Comparison of ENCODE assay signal across 8 mouse cellular contexts in genomic region chr2:31115091-31115942, GRCm38 (mm10). TPM values are rescaled to one million over a fixed set of nuclear protein-coding genes. Genes with fewer than 3 reads are reported as not detected.
DNase-seq lines count a peak whose midpoint lies in the region; ATAC-seq and TF ChIP-seq lines count a peak whose summit lies in the region.

No protein-coding gene starts in this region.

- H3K4me2 ChIP-seq in kidney, embryonic 14.5 days (replicated peaks; ENCODE audit: low read depth, low read length) = no peak overlapping the region
- no peak overlapping the region for H3K4me2 ChIP-seq in limb, embryonic 12.5 days
- no peak overlapping the region for H3K4me2 ChIP-seq in neural tube, embryonic 15.5 days

- no peaks in the 10 kb centered on the region for H3K36me3 ChIP-seq in kidney, embryonic 14.5 days (ENCODE audit: control insufficient read depth, insufficient read depth, low read length)
- 0 out of 2 replicates have a peak, but pooled peaks cover 4% of the 10 kb centered on the region for H3K36me3 ChIP-seq in limb, embryonic 12.5 days
- no peaks in the 10 kb centered on the region for H3K36me3 ChIP-seq in neural tube, embryonic 15.5 days

- ATAC-seq in kidney, embryonic 14.5 days (ENCODE audit: low FRiP score, low TSS enrichment) = no peak
- ATAC-seq in limb, embryonic 12.5 days (ENCODE audit: insufficient number of reproducible peaks, insufficient read depth, low FRiP score, low TSS enrichment, low read depth) = no peak
- no peak for ATAC-seq in neural tube, embryonic 15.5 days (ENCODE audit: low FRiP score)

- H3K27me3 ChIP-seq in kidney, embryonic 14.5 days (ENCODE audit: control insufficient read depth, insufficient read depth, low read length) = no peaks in the 10 kb centered on the region
- H3K27me3 ChIP-seq in limb, embryonic 12.5 days = no peaks in the 10 kb centered on the region
- no peaks in the 10 kb centered on the region for H3K27me3 ChIP-seq in neural tube, embryonic 15.5 days (replicated peaks)

- DNase-seq in kidney, adult 11 months = no peak
- DNase-seq in urinary bladder, postnatal 14 days (ENCODE audit: low spot score) = no peak
- no peak for DNase-seq in left cerebral cortex, adult 2 months (ENCODE audit: extremely low spot score in 1 of 2, low spot score in 2 of 2)
- DNase-seq in frontal cortex, postnatal 14 days (ENCODE audit: low spot score in 2 of 2) = no peak

- TF ChIP-seq POLR2A in bone marrow, adult 2 months (IDR thresholded peaks at IDR 0.05; ENCODE audit: borderline replicate concordance, control insufficient read depth, low read depth, low read length) = no peak

- intact Hi-C loops in left cerebral cortex, adult 2 months (cut with DNase I) = no loop called here

- TF ChIP-seq CTCF in bone marrow, adult 2 months (IDR thresholded peaks at IDR 0.05; ENCODE audit: control insufficient read depth, insufficient read depth, low read length) = no peak
- no peak for TF ChIP-seq CTCF in left cerebral cortex, adult 2 months (IDR thresholded peaks at IDR 0.05)

- no peaks in the 10 kb centered on the region for H3K9me3 ChIP-seq in kidney, embryonic 14.5 days (ENCODE audit: control insufficient read depth, low read length)
- H3K9me3 ChIP-seq in limb, embryonic 12.5 days = peaks cover 6% of the 10 kb centered on the region; the same call in 1 of the 2 replicates
- no peaks in the 10 kb centered on the region for H3K9me3 ChIP-seq in neural tube, embryonic 15.5 days (replicated peaks)

- H3K9ac ChIP-seq in kidney, embryonic 14.5 days (ENCODE audit: low read depth, low read length) = no peak overlapping the region
- no peak overlapping the region for H3K9ac ChIP-seq in limb, embryonic 12.5 days (replicated peaks)
- H3K9ac ChIP-seq in neural tube, embryonic 15.5 days (replicated peaks) = no peak overlapping the region

- H3K4me1 ChIP-seq in kidney, embryonic 14.5 days (ENCODE audit: control insufficient read depth, insufficient read depth, low read length) = peaks cover 13% of the 10 kb centered on the region
- H3K4me1 ChIP-seq in bone marrow, adult 2 months (ENCODE audit: control insufficient read depth, insufficient read depth, low read length) = peaks cover 17% of the 10 kb centered on the region
- peaks cover 20% of the 10 kb centered on the region for H3K4me1 ChIP-seq in limb, embryonic 12.5 days (replicated peaks)
- H3K4me1 ChIP-seq in neural tube, embryonic 15.5 days = peaks cover 19% of the 10 kb centered on the region

- peak overlapping the region; percentile 65 for H3K27ac ChIP-seq in kidney, embryonic 14.5 days (ENCODE audit: low read depth, low read length)
- H3K27ac ChIP-seq in bone marrow, adult 2 months (ENCODE audit: control insufficient read depth, insufficient read depth, low read depth, low read length, poor library complexity) = peak overlapping the region; percentile 63
- peak overlapping the region; percentile 68 for H3K27ac ChIP-seq in limb, embryonic 12.5 days
- H3K27ac ChIP-seq in neural tube, embryonic 15.5 days (replicated peaks) = 0 out of 2 replicates have a peak overlapping the region, but pooled peaks have one; percentile 13
- H3K27ac ChIP-seq in left cerebral cortex, adult 2 months = no peak overlapping the region

- 21% methylated on average over 10 of the region's 10 CpGs for WGBS in kidney, embryonic 14.5 days
- 10% methylated on average over 10 of the region's 10 CpGs for WGBS in bone marrow, adult 2 months
- WGBS in limb, embryonic 12.5 days = 38% methylated on average over 10 of the region's 10 CpGs
- WGBS in neural tube, embryonic 15.5 days = 77% methylated on average over 10 of the region's 10 CpGs

- no peak overlapping the region for H3K4me3 ChIP-seq in kidney, embryonic 14.5 days (ENCODE audit: low read length)
- H3K4me3 ChIP-seq in bone marrow, adult 2 months (replicated peaks; ENCODE audit: control insufficient read depth, low read depth, low read length) = no peak overlapping the region
- H3K4me3 ChIP-seq in limb, embryonic 12.5 days (replicated peaks) = no peak overlapping the region
- H3K4me3 ChIP-seq in neural tube, embryonic 15.5 days (replicated peaks) = no peak overlapping the region
- no peak overlapping the region for H3K4me3 ChIP-seq in left cerebral cortex, adult 2 months

RNA-seq across cellular contexts. Expression of gene Fnbp1, which starts 26.5 kb away (rescaled TPM):
- polyA plus RNA-seq in kidney, embryonic 14.5 days (2014; fragmentation: Nextera tagmentation; extraction: Ambion mirVana) = 12.2 and 24.1 TPM in 2 replicates
- polyA plus RNA-seq in bone marrow, adult 2 months (2011; ENCODE audit: insufficient read depth, insufficient read length, low replicate concordance, missing spikeins) = 25.6 and 67.8 TPM in 2 replicates
- 15.3 and 19.8 TPM in 2 replicates for polyA plus RNA-seq in limb, embryonic 12.5 days (2016; fragmentation: Nextera tagmentation; extraction: Ambion mirVana)
- polyA plus RNA-seq in neural tube, embryonic 15.5 days (2015; fragmentation: Nextera tagmentation; extraction: Ambion mirVana) = 34.1 and 36.6 TPM in 2 replicates
- 100 to 1,000 TPM in 1 of 2 experiments, 10 to 100 TPM in 1; 85.8 to 101 TPM for total RNA-seq in left cerebral cortex, adult 2 months (2021)

RNA-seq across cellular contexts. Expression of gene Gpr107, which starts 36.8 kb away (rescaled TPM):
- polyA plus RNA-seq in kidney, embryonic 14.5 days (2014; fragmentation: Nextera tagmentation; extraction: Ambion mirVana) = 26.6 and 27.5 TPM in 2 replicates
- polyA plus RNA-seq in bone marrow, adult 2 months (2011; ENCODE audit: insufficient read depth, insufficient read length, low replicate concordance, missing spikeins) = 21.0 and 27.9 TPM in 2 replicates
- polyA plus RNA-seq in limb, embryonic 12.5 days (2016; fragmentation: Nextera tagmentation; extraction: Ambion mirVana) = 36.4 and 38.9 TPM in 2 replicates
- 33.7 and 36.3 TPM in 2 replicates for polyA plus RNA-seq in neural tube, embryonic 15.5 days (2015; fragmentation: Nextera tagmentation; extraction: Ambion mirVana)
- 10 to 100 TPM; 45.2 to 51.5 TPM for total RNA-seq in left cerebral cortex, adult 2 months (2021)
